Mouse (Mus musculus): ENCODE data around the gene Itgae. TPM values are rescaled to one million over a fixed set of nuclear protein-coding genes. Genes with fewer than 3 reads are reported as not detected.

Itgae gene
- polyA plus RNA-seq, 1 experiment from 2014 or later, result 0.51 TPM

GRCm38 (mm10) chr11:73159957-73160810 lies 69.8 kb downstream of the Itgae start, which contains the start of gene P2rx5:
TSS of gene P2rx5 (plus strand) at chr11:73160421.
- WGBS, result 3% methylated on average over 49 of the region's 49 CpGs
- Histone ChIP-seq H3K4me1 (peaks cover 5% of the 10 kb centered on the region; the same call in 1 of the 2 replicates), H3K9me3 (no peaks in the 10 kb centered on the region), H3K4me2 (replicated peaks) (peak within 1 kb of the TSS; percentile 78), H3K27ac (no peak within 1 kb of the TSS), H3K9ac (peak within 1 kb of the TSS; percentile 57), H3K4me3 (peak within 1 kb of the TSS; percentile 40), H3K27me3 (peaks cover 24% of the 10 kb centered on the region), H3K36me3 (no peaks in the 10 kb centered on the region)
- ATAC-seq (ENCODE audit: insufficient number of reproducible peaks, insufficient read depth, low FRiP score, low TSS enrichment), result 0 out of 2 replicates have a peak, but pooled peaks have one; percentile 57

GRCm38 (mm10) chr11:73160811-73161200 lies 70.4 kb downstream of the Itgae start:
- Histone ChIP-seq H3K9me3 (no peaks in the 10 kb centered on the region), H3K4me1 (peaks cover 5% of the 10 kb centered on the region; the same call in 1 of the 2 replicates), H3K36me3 (no peaks in the 10 kb centered on the region), H3K4me2 (replicated peaks) (peak overlapping the region; percentile 78), H3K27ac (no peak overlapping the region), H3K27me3 (peaks cover 24% of the 10 kb centered on the region), H3K9ac (peak overlapping the region; percentile 57; the same call in 1 of the 2 replicates), H3K4me3 (peak overlapping the region; percentile 40)
- ATAC-seq (ENCODE audit: insufficient number of reproducible peaks, insufficient read depth, low FRiP score, low TSS enrichment), result no peak
- WGBS, result 27% methylated on average over 6 of the region's 6 CpGs

GRCm38 (mm10) chr11:73161616-73162015 lies 71.2 kb downstream of the Itgae start:
- H3K9ac ChIP-seq, result no peak overlapping the region
- H3K4me2 ChIP-seq (replicated peaks), result no peak overlapping the region
- no peak for ATAC-seq (ENCODE audit: insufficient number of reproducible peaks, insufficient read depth, low FRiP score, low TSS enrichment)
- 88% methylated on average over 4 of the region's 4 CpGs for WGBS
- peaks cover 24% of the 10 kb centered on the region for H3K27me3 ChIP-seq
- no peaks in the 10 kb centered on the region for H3K9me3 ChIP-seq
- no peak overlapping the region for H3K27ac ChIP-seq
- no peak overlapping the region for H3K4me3 ChIP-seq
- H3K36me3 ChIP-seq, result no peaks in the 10 kb centered on the region
- peaks cover 5% of the 10 kb centered on the region; the same call in 1 of the 2 replicates for H3K4me1 ChIP-seq

GRCm38 (mm10) chr11:73162284-73162683 lies 71.9 kb downstream of the Itgae start:
- Histone ChIP-seq H3K4me3 (no peak overlapping the region), H3K27ac (no peak overlapping the region), H3K9ac (no peak overlapping the region), H3K4me2 (replicated peaks) (no peak overlapping the region), H3K27me3 (peaks cover 24% of the 10 kb centered on the region), H3K9me3 (no peaks in the 10 kb centered on the region), H3K36me3 (no peaks in the 10 kb centered on the region), H3K4me1 (peaks cover 5% of the 10 kb centered on the region; the same call in 1 of the 2 replicates)
- ATAC-seq (ENCODE audit: insufficient number of reproducible peaks, insufficient read depth, low FRiP score, low TSS enrichment), result no peak
- WGBS, result 79% methylated on average over 5 of the region's 5 CpGs

GRCm38 (mm10) chr11:73168071-73168470 lies 77.7 kb downstream of the Itgae start:
- ATAC-seq (ENCODE audit: insufficient number of reproducible peaks, insufficient read depth, low FRiP score, low TSS enrichment), result no peak
- no peak overlapping the region for H3K9ac ChIP-seq
- no peaks in the 10 kb centered on the region for H3K4me1 ChIP-seq
- H3K9me3 ChIP-seq, result no peaks in the 10 kb centered on the region
- no peak overlapping the region for H3K4me3 ChIP-seq
- no peak overlapping the region for H3K27ac ChIP-seq
- peaks cover 14% of the 10 kb centered on the region; the same call in 1 of the 2 replicates for H3K36me3 ChIP-seq
- 84% methylated on average over 8 of the region's 8 CpGs for WGBS
- no peak overlapping the region for H3K4me2 ChIP-seq (replicated peaks)
- H3K27me3 ChIP-seq, result no peaks in the 10 kb centered on the region

- H3K36me3 ChIP-seq, result peaks cover 19% of the 10 kb centered on the region; the same call in 1 of the 2 replicates
- ATAC-seq (ENCODE audit: insufficient number of reproducible peaks, insufficient read depth, low FRiP score, low TSS enrichment), result no peak
- WGBS, result 87% methylated on average over 6 of the region's 6 CpGs
- H3K4me3 ChIP-seq, result no peak overlapping the region
- no peak overlapping the region for H3K27ac ChIP-seq
- no peaks in the 10 kb centered on the region for H3K9me3 ChIP-seq
- H3K4me2 ChIP-seq (replicated peaks), result no peak overlapping the region
- no peaks in the 10 kb centered on the region for H3K27me3 ChIP-seq
- H3K4me1 ChIP-seq, result no peaks in the 10 kb centered on the region
- no peak overlapping the region for H3K9ac ChIP-seq
Observed at GRCm38 (mm10) chr11:73168576-73168975, 78.2 kb downstream of the Itgae start.

GRCm38 (mm10) chr11:73169231-73169630 lies 78.8 kb downstream of the Itgae start:
- 43% methylated on average over 4 of the region's 4 CpGs for WGBS
- no peaks in the 10 kb centered on the region for H3K4me1 ChIP-seq

GRCm38 (mm10) chr11:73172186-73172585 lies 81.8 kb downstream of the Itgae start:
- H3K9ac ChIP-seq, result no peak overlapping the region
- 55% methylated on average over 5 of the region's 5 CpGs for WGBS
- peaks cover 29% of the 10 kb centered on the region for H3K36me3 ChIP-seq

More at GRCm38 (mm10) chr11:73169231-73169630, 78.8 kb downstream of the Itgae start:
- no peaks in the 10 kb centered on the region for H3K27me3 ChIP-seq
- H3K9ac ChIP-seq, result no peak overlapping the region
- H3K9me3 ChIP-seq, result no peaks in the 10 kb centered on the region
- no peak overlapping the region for H3K4me3 ChIP-seq
- ATAC-seq (ENCODE audit: insufficient number of reproducible peaks, insufficient read depth, low FRiP score, low TSS enrichment), result no peak
- peaks cover 25% of the 10 kb centered on the region for H3K36me3 ChIP-seq
- no peak overlapping the region for H3K27ac ChIP-seq
- no peak overlapping the region for H3K4me2 ChIP-seq (replicated peaks)

GRCm38 (mm10) chr11:73175612-73176011 lies 85.2 kb downstream of the Itgae start:
- no peak for ATAC-seq (ENCODE audit: insufficient number of reproducible peaks, insufficient read depth, low FRiP score, low TSS enrichment)
- H3K36me3 ChIP-seq, result peaks cover 25% of the 10 kb centered on the region
- no peak overlapping the region for H3K27ac ChIP-seq
- peak overlapping the region; percentile 96 for H3K4me3 ChIP-seq
- peak overlapping the region; percentile 93 for H3K9ac ChIP-seq
- peak overlapping the region; percentile 74 for H3K4me2 ChIP-seq (replicated peaks)
- no peaks in the 10 kb centered on the region for H3K9me3 ChIP-seq
- no peaks in the 10 kb centered on the region for H3K27me3 ChIP-seq
- H3K4me1 ChIP-seq, result peaks cover 15% of the 10 kb centered on the region
- WGBS, result 34% methylated on average over 8 of the region's 8 CpGs

More at GRCm38 (mm10) chr11:73172186-73172585, 81.8 kb downstream of the Itgae start:
- H3K4me2 ChIP-seq (replicated peaks), result no peak overlapping the region
- H3K27ac ChIP-seq, result 0 out of 2 replicates have a peak overlapping the region, but pooled peaks have one; percentile 50
- H3K27me3 ChIP-seq, result no peaks in the 10 kb centered on the region
- H3K9me3 ChIP-seq, result no peaks in the 10 kb centered on the region
- H3K4me1 ChIP-seq, result peaks cover 6% of the 10 kb centered on the region
- no peak overlapping the region for H3K4me3 ChIP-seq
- ATAC-seq (ENCODE audit: insufficient number of reproducible peaks, insufficient read depth, low FRiP score, low TSS enrichment), result no peak

GRCm38 (mm10) chr11:73176186-73176585 lies 85.8 kb downstream of the Itgae start:
- WGBS, result 1% methylated on average over 15 of the region's 15 CpGs
- no peak for ATAC-seq (ENCODE audit: insufficient number of reproducible peaks, insufficient read depth, low FRiP score, low TSS enrichment)
- no peaks in the 10 kb centered on the region for H3K27me3 ChIP-seq

GRCm38 (mm10) chr11:73176608-73177508 lies 86.5 kb downstream of the Itgae start, which contains the start of the genes Emc6 and Tax1bp3:
TSS of gene Emc6 (minus strand) at chr11:73177037.
TSS of gene Tax1bp3 (plus strand) at chr11:73177083.
- under 1% methylated on average over 81 of the region's 81 CpGs for WGBS
- Histone ChIP-seq H3K36me3 (peaks cover 22% of the 10 kb centered on the region), H3K27me3 (no peaks in the 10 kb centered on the region), H3K9ac (peak within 1 kb of the TSS; percentile 93), H3K4me1 (peaks cover 15% of the 10 kb centered on the region), H3K9me3 (no peaks in the 10 kb centered on the region), H3K27ac (peak within 1 kb of the TSS; percentile 95), H3K4me3 (peak within 1 kb of the TSS; percentile 96), H3K4me2 (replicated peaks) (peak within 1 kb of the TSS; percentile 74)
- ATAC-seq (ENCODE audit: insufficient number of reproducible peaks, insufficient read depth, low FRiP score, low TSS enrichment), result peak; percentile 96

More at GRCm38 (mm10) chr11:73176186-73176585, 85.8 kb downstream of the Itgae start:
- Histone ChIP-seq H3K4me2 (replicated peaks) (peak overlapping the region; percentile 74), H3K27ac (peak overlapping the region; percentile 88), H3K9ac (peak overlapping the region; percentile 93), H3K36me3 (peaks cover 25% of the 10 kb centered on the region), H3K9me3 (no peaks in the 10 kb centered on the region), H3K4me3 (peak overlapping the region; percentile 96), H3K4me1 (peaks cover 15% of the 10 kb centered on the region)

Data from embryonic facial prominence, embryonic 12.5 days (tissue).